Mouse (Mus musculus) stomach, postnatal 0 days (tissue): ENCODE measurements around the gene Ccdc103.

ENCODE experiments used
- CTCF ChIP-seq: IDR thresholded peaks from 2 replicates; pipeline ENCODE4 v1.5.1; 2016; ENCODE audit warnings: antibody characterized with exemption, low read depth, mild to moderate bottlenecking, moderate library complexity
- EP300 ChIP-seq: optimal IDR thresholded peaks from 2 replicates; pipeline ENCODE3; 2016; ENCODE audit warnings: antibody characterized with exemption

DNA sequence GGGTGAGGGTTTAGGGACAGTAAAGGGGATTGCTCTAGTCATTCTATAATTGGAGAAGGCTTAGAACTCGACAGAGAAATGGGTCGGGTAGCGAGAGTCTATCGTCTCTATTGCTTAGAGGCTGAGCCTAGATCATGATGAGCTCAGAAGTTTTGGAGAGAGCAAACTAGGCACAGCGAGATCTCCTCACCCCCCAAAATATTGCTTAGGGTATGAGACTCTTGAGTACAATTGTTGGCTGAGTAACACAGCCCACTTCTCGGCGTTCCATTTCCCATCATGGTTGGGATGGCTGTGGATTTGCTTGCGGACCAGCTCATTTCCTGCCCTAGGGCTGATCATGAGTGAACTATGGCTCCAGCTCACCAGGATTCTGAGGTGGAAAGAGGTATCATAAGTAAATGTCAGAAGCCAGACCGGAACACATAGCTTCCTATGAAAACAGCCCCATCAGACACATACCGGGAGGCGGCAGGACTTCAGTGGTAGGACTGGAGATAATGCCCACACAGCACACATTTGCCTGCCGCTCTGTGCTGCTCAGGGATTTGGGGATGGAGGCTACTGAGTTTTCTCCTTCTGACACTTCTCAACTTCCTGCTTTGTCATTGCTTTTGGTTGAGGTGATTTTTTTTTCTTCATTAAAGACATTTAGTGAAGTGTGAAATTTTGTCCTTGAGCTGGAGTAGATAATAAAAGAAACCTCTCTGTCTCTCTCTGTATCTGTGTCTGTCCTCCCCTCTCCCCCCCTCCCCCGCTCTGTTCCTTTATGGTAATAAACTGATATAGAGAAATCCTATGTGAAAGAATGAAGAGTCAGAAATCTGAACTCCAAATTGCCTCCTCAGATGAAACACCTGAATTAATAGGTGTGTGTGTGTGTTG, 552 bp downstream of the Ccdc103 start:
- no peak for TF ChIP-seq CTCF
- TF ChIP-seq EP300 = no peak
